Mouse (Mus musculus) urinary bladder, adult 2 months (tissue): ENCODE measurements around the gene Fam89a. TPM values are rescaled to one million over a fixed set of nuclear protein-coding genes. Genes with fewer than 3 reads are reported as not detected.

Experiments
- DNase-seq: peaks from one replicate; pipeline ENCODE4 v3.0.0; 2022; ENCODE audit warnings: low spot score
- polyA plus RNA-seq: library from polyadenylated mRNA; depleted of rRNA; stranded (reverse); fragments of >200 nt; gene quantifications from 2 replicates; pipeline ENCODE4 v1.2.3, GENCODE M21; 2012; rRNA removed

Gene Fam89a
- 1.1 and 1.5 TPM in 2 replicates for polyA plus RNA-seq

- DNase-seq: peak; percentile 31
Measured at GRCm38 (mm10) chr8:124751709-124752173, at the start of gene Fam89a. Gene Fam89a (minus strand): TSS chr8:124751832.

GRCm38 (mm10) chr8:124800542-124800941 is 48.9 kb upstream of the Fam89a start:
- DNase-seq: no peak

- no peak for DNase-seq
Measured at GRCm38 (mm10) chr8:124795781-124796488, 44.3 kb upstream of the Fam89a start.

- no peak for DNase-seq
Measured at GRCm38 (mm10) chr8:124794486-124794780, 42.8 kb upstream of the Fam89a start.

DNA sequence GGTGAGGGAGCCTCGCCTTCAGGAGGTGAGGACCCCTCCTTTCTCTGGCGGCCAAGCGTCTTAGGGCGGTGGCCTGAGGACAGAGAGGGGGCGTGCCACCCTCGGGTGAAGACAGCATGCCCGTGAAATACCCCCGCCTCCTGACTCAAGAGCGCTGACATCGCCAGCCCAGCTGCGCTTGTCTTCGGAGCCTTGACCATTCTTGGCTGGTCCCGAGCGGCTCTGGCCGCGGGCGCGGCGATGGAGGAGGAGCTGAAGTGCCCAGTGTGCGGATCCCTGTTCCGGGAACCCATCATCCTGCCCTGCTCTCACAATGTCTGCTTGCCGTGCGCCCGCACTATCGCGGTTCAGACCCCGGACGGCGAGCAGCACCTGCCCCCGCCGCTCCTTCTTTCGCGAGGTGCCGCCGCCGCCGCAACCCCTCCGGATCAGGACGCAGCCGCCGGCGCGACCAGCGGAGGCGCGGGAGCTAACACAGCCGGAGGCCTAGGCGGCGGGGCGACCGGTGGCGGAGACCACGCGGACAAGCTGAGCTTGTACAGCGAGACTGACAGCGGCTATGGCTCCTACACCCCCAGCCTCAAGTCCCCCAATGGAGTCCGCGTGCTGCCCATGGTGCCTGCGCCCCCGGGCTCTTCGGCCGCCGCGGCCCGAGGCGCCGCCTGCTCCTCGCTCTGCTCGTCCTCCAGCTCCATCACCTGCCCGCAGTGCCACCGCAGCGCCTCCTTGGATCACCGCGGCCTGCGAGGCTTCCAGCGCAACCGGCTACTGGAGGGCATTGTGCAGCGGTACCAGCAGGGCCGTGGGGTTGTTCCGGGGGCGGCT is 42.2 kb upstream of the Fam89a start:
- no peak for DNase-seq

DNA sequence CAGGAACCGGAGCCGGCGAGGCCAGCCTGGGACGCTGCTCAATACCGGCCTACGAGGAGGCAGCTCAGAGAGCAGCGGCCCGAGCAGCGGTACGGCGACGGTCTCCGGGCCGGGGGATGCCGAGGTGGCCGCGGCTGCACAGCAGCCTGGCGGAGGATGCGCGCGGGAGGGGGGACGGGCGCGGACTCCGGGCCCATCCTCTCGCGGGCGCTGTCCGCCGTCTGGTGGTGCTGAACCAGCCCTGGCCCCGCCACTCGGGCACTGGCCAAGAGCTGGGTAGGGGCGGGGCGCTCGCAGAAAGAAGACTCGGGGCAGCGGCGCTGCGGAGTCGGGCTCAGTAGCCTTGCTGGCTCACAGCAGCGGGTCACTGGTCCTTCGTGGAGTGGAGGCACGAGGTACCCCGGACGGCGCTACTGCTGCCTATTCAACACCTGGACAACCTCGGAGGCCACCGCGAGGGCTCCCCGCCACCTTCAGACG is 41.6 kb upstream of the Fam89a start:
- DNase-seq: peak; percentile 79

DNA sequence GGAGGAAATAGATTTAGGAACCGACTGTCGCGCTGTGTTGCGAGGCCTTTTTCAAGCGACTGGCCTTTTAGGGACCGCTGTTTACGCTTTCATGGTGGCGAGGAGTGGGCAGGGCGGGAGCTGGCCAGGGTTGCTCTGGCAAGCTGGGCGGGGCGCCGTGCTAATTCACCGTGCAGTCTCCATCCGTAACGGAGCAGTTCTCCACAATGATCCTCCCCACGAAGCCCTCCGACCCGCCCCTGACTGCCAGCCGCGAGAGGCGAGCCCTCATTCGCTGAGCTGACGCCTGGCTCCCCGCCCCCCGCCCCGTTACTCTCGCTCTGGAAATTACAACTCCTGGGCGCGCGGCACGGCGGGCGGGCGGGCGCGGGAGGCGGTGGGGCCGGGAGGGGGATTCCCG is 41.1 kb upstream of the Fam89a start, which contains the start of gene Trim67:
TSS of gene Trim67 (plus strand) at position 385 of the 400 bp plus-strand sequence.
- DNase-seq: no peak

DNA sequence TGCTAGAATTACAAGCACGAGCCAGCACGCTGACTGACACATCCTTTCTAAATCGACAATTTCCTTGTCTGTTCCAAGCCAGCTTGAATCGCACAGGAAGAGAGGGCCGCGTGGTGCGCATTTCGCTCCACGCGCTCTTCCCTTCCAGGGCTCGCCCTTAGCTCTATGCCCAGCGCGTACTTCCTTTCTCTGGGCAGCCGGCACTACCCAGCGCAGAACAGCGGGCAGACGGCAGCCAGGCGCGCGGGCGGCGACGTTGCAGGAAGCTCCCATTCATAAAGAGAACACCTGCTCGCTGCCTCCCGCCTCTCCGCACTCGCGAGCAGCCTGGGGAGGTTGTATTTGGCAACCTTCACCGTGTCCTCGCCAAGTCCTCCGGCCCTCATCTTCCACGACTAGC is 40.6 kb upstream of the Fam89a start:
- DNase-seq: no peak

DNA sequence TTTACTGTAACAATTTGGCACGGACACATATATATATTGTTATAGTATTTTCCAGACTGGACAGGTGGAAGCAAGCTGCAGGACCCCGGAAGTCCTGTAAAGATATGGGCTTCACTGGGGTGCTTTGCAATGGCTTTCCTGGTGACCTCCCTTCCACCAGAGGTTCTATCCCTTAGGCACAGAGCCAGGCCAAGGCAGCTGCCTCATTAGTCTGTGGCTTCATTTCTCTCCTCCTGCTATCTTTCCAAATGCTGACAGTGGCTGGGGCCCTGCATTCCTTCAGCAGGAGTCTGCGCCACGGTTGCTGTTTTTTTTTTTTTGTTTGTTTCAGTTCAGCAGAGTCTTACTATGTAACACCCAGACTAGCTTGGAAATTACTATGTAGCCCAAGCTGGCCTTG is 40.1 kb upstream of the Fam89a start:
- DNase-seq: no peak

- no peak for DNase-seq
Measured at GRCm38 (mm10) chr8:124790676-124791075, 39.0 kb upstream of the Fam89a start.

GRCm38 (mm10) chr8:124784613-124785012 is 33.0 kb upstream of the Fam89a start:
- DNase-seq: no peak

DNA sequence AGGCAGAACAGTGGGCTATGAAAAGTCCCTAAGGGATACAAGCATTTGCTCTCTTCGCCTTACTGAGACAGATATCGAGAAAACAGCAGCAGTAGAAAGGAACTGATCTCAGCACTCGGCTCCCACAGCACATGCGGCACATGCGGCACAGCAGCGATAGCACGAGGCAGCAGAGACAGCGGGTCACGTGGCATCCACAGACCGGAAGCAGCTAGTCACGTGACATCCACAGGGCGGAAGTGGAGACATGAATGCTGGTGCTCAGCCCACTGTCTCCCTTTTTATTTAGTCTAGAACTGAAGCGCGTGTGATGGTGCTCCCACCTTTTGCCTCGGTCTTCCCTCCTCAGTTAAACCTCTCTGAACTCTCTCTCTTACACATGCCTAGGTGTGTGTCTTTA is 31.6 kb upstream of the Fam89a start:
- DNase-seq: no peak

GRCm38 (mm10) chr8:124782431-124782830 is 30.8 kb upstream of the Fam89a start:
- DNase-seq: no peak

DNA sequence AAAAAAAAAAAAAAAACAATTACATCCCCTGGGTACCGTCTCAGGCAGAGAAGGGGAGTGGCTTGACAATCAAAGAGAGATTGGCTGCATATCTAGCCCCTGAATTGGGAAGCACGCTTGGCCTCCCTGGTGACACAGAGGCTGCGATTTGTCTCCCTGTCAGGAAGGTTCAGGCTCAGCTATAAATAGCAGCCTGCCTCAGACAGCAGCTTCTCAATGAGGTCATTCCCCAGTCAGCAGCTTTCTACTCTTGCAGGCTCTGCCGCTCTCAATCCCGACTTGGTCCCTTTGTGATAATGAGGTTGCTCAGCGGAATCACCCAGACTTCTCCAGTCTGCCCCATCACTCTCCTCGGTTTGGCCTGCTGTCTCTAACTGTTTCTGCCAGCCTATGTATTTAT is 28.6 kb upstream of the Fam89a start:
- DNase-seq: no peak

DNA sequence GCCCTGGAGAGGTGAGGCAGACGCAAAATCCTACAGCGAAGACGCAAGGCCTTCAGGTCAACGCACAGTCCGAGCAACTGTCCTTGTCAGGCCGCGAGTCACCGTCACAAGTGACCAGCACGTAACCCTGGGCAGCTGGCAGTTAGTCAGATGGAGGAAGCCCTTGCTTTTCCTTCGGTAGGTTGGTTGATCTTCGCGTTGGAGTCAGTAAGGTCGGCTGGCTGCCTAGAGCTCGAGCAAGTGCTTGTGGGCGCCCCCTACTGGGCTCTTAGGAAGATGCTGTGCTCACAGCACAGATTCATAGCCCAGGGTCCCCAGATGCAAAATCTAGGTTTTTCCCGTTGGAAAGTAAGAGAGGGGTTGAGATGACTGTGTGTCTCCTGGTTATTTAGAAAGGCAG is 24.1 kb upstream of the Fam89a start:
- peak; percentile 37 for DNase-seq

DNA sequence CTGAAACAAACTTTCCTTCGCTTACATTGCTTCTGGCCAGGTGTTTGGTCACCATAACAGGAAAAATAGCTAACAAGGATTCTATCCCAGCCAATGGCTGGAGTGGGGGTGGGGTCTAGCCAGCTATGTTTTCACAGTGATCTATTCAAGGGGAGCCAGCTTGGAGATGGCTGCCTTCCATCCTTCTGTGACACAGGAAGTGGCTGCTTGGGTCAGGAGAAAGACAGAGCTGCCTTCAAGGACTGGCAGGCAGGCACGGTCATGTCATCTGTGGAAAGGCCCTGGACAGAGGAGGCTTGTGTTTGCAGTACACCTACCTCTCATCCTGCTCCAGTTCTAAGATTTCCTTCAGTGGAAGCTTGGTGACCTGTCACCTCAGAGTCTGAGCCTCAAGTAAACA is 20.8 kb upstream of the Fam89a start:
- no peak for DNase-seq

DNA sequence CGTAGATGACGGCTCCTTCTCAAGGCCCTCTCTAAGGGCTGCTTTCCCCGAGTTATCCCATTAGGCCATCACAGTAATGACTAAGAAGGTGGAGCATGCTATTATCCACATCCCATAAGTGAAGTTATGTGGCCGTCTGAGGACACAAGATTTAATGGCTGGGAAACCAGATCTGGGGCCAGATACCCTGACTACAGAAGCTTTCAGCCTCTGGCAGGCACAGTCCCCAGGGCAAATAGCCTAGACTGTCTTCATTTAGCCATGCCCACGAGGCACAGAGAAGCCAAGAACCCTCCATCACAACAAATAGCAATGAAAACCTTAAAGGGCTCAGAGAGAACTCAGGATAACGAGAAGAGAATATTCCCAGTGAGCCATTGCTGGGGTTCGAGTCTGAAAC is 11.4 kb upstream of the Fam89a start:
- no peak for DNase-seq

GRCm38 (mm10) chr8:124758544-124758943 is 6.9 kb upstream of the Fam89a start:
- no peak for DNase-seq

- no peak for DNase-seq
Measured at GRCm38 (mm10) chr8:124756601-124757000, 5.0 kb upstream of the Fam89a start.

DNA sequence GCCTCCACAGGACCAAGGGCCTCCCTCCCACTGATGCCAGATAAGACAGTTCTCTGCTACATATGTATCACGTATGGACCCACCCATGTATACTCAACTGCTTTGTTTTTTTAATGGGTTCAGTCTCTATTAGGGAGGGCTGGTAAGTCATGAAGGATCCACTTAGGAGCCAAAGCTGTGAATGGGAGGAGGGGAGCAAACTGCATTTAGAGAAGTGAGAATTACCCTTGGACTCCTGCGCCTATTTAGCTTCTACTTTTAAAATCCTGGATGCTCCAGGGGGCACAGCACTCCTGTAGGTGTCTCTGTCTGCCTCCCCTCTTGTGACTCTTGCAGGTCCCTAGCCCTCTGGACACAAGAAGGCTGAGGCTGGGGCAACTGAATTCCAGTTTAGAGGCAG is 4.5 kb upstream of the Fam89a start:
- DNase-seq: no peak

GRCm38 (mm10) chr8:124755481-124755880 is 3.8 kb upstream of the Fam89a start:
- no peak for DNase-seq

DNA sequence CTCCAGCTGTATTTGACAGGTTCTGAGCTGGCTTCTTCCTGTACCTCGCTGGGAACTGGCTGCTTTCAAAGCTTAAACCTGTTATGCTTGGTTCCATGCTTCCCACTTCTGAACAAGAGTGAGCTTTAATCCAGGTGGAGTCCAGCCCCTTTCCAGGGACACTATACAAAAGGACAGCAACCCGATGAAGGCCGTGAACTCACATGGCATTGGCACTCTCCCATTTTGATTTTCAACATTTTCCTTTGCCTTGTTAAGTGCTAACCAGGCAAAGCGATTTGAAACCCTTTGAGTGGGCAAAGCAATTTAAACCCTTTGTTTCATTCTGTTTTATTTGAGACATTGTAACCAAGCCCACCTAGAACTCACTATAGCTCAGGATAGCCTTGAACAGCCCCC is 3.2 kb upstream of the Fam89a start:
- DNase-seq: no peak
